Mouse (Mus musculus): ENCODE measurements around the gene Urm1. TPM values are rescaled to one million over a fixed set of nuclear protein-coding genes. Genes with fewer than 3 reads are reported as not detected.

Gene Urm1
- polyA plus RNA-seq, 1 experiment from 2014 or later: 18.4 TPM

GRCm38 (mm10) chr2:29856451-29857260 is 36.8 kb downstream of the Urm1 start:
- no peak overlapping the region for H3K4me3 ChIP-seq
- H3K9me3 ChIP-seq: no peaks in the 10 kb centered on the region
- H3K4me1 ChIP-seq: peaks cover 7% of the 10 kb centered on the region; the same call in 1 of the 2 replicates
- H3K27me3 ChIP-seq (ENCODE audit: insufficient read depth, poor library complexity, severe bottlenecking): peaks cover 45% of the 10 kb centered on the region
- DNase-seq (ENCODE audit: low spot score): no peak
- WGBS: 40% methylated on average over 19 of the region's 19 CpGs
- no peak overlapping the region for H3K27ac ChIP-seq
- no peaks in the 10 kb centered on the region for H3K36me3 ChIP-seq

GRCm38 (mm10) chr2:29857341-29857740 is 37.5 kb downstream of the Urm1 start:
- no peak for DNase-seq (ENCODE audit: low spot score)
- no peaks in the 10 kb centered on the region for H3K36me3 ChIP-seq
- H3K27ac ChIP-seq: no peak overlapping the region
- 58% methylated on average over 2 of the region's 2 CpGs for WGBS
- peaks cover 45% of the 10 kb centered on the region for H3K27me3 ChIP-seq (ENCODE audit: insufficient read depth, poor library complexity, severe bottlenecking)
- H3K4me1 ChIP-seq: peaks cover 7% of the 10 kb centered on the region; the same call in 1 of the 2 replicates
- H3K9me3 ChIP-seq: no peaks in the 10 kb centered on the region
- no peak overlapping the region for H3K4me3 ChIP-seq

- peaks cover 44% of the 10 kb centered on the region for H3K27me3 ChIP-seq (ENCODE audit: insufficient read depth, poor library complexity, severe bottlenecking)
- no peak overlapping the region for H3K27ac ChIP-seq
Observed at GRCm38 (mm10) chr2:29857967-29858366, 38.1 kb downstream of the Urm1 start.

GRCm38 (mm10) chr2:29858748-29859473 is 39.0 kb downstream of the Urm1 start:
- WGBS: 15% methylated on average over 5 of the region's 5 CpGs
- no peak for DNase-seq (ENCODE audit: low spot score)
- no peak overlapping the region for H3K27ac ChIP-seq
- H3K4me3 ChIP-seq: no peak overlapping the region
- peaks cover 7% of the 10 kb centered on the region; the same call in 1 of the 2 replicates for H3K4me1 ChIP-seq
- H3K36me3 ChIP-seq: no peaks in the 10 kb centered on the region
- peaks cover 35% of the 10 kb centered on the region for H3K27me3 ChIP-seq (ENCODE audit: insufficient read depth, poor library complexity, severe bottlenecking)
- H3K9me3 ChIP-seq: no peaks in the 10 kb centered on the region

More at GRCm38 (mm10) chr2:29857967-29858366, 38.1 kb downstream of the Urm1 start:
- WGBS: 75% methylated on average over 5 of the region's 5 CpGs
- Histone ChIP-seq H3K9me3 (no peaks in the 10 kb centered on the region), H3K4me3 (no peak overlapping the region), H3K4me1 (peaks cover 7% of the 10 kb centered on the region; the same call in 1 of the 2 replicates), H3K36me3 (no peaks in the 10 kb centered on the region)
- DNase-seq (ENCODE audit: low spot score): no peak

GRCm38 (mm10) chr2:29865125-29865524 is 45.2 kb downstream of the Urm1 start:
- Histone ChIP-seq H3K4me1 (peaks cover 14% of the 10 kb centered on the region), H3K9me3 (no peaks in the 10 kb centered on the region), H3K4me3 (no peak overlapping the region), H3K36me3 (no peaks in the 10 kb centered on the region), H3K27me3 (ENCODE audit: insufficient read depth, poor library complexity, severe bottlenecking) (0 out of 2 replicates have a peak, but pooled peaks cover 7% of the 10 kb centered on the region), H3K27ac (no peak overlapping the region)
- WGBS: 72% methylated on average over 4 of the region's 4 CpGs
- DNase-seq (ENCODE audit: low spot score): no peak

- Histone ChIP-seq H3K36me3 (peaks cover 16% of the 10 kb centered on the region), H3K9me3 (no peaks in the 10 kb centered on the region)
- WGBS: under 1% methylated on average over 44 of the region's 44 CpGs
Observed at GRCm38 (mm10) chr2:29868949-29869645, 49.2 kb downstream of the Urm1 start, which contains the start of gene Cercam. Gene Cercam (plus strand): TSS chr2:29869164.

GRCm38 (mm10) chr2:29869646-29870451 is 50.0 kb downstream of the Urm1 start:
- Histone ChIP-seq H3K4me1 (peaks cover 29% of the 10 kb centered on the region), H3K36me3 (peaks cover 16% of the 10 kb centered on the region), H3K9me3 (no peaks in the 10 kb centered on the region), H3K27ac (peak overlapping the region; percentile 90), H3K27me3 (ENCODE audit: insufficient read depth, poor library complexity, severe bottlenecking) (peaks cover 17% of the 10 kb centered on the region), H3K4me3 (peak overlapping the region; percentile 71)
- 3% methylated on average over 17 of the region's 17 CpGs for WGBS
- DNase-seq (ENCODE audit: low spot score): peak; percentile 92

More at GRCm38 (mm10) chr2:29868949-29869645, 49.2 kb downstream of the Urm1 start, which contains the start of gene Cercam:
- Histone ChIP-seq H3K4me1 (peaks cover 29% of the 10 kb centered on the region), H3K27ac (peak within 1 kb of the TSS; percentile 90), H3K27me3 (ENCODE audit: insufficient read depth, poor library complexity, severe bottlenecking) (peaks cover 17% of the 10 kb centered on the region), H3K4me3 (peak within 1 kb of the TSS; percentile 71)
- DNase-seq (ENCODE audit: low spot score): peak; percentile 97

GRCm38 (mm10) chr2:29872581-29873295 is 52.9 kb downstream of the Urm1 start:
- Histone ChIP-seq H3K36me3 (peaks cover 28% of the 10 kb centered on the region), H3K27me3 (ENCODE audit: insufficient read depth, poor library complexity, severe bottlenecking) (peaks cover 11% of the 10 kb centered on the region), H3K9me3 (no peaks in the 10 kb centered on the region), H3K4me3 (no peak overlapping the region), H3K4me1 (peaks cover 29% of the 10 kb centered on the region), H3K27ac (no peak overlapping the region)
- DNase-seq (ENCODE audit: low spot score): no peak
- 90% methylated on average over 10 of the region's 10 CpGs for WGBS

- Histone ChIP-seq H3K4me1 (peaks cover 28% of the 10 kb centered on the region), H3K36me3 (peaks cover 34% of the 10 kb centered on the region), H3K4me3 (no peak overlapping the region), H3K27me3 (ENCODE audit: insufficient read depth, poor library complexity, severe bottlenecking) (peaks cover 15% of the 10 kb centered on the region), H3K27ac (no peak overlapping the region), H3K9me3 (no peaks in the 10 kb centered on the region)
- 79% methylated on average over 4 of the region's 4 CpGs for WGBS
- no peak for DNase-seq (ENCODE audit: low spot score)
Observed at GRCm38 (mm10) chr2:29873801-29874200, 53.9 kb downstream of the Urm1 start.

- H3K9me3 ChIP-seq: no peaks in the 10 kb centered on the region
Observed at GRCm38 (mm10) chr2:29878061-29878460, 58.2 kb downstream of the Urm1 start.

GRCm38 (mm10) chr2:29879191-29879590 is 59.3 kb downstream of the Urm1 start:
- no peak overlapping the region for H3K4me3 ChIP-seq

More at GRCm38 (mm10) chr2:29878061-29878460, 58.2 kb downstream of the Urm1 start:
- WGBS: 87% methylated on average over 4 of the region's 4 CpGs
- no peak overlapping the region for H3K27ac ChIP-seq
- H3K27me3 ChIP-seq (ENCODE audit: insufficient read depth, poor library complexity, severe bottlenecking): peaks cover 5% of the 10 kb centered on the region
- peaks cover 19% of the 10 kb centered on the region for H3K4me1 ChIP-seq
- DNase-seq (ENCODE audit: low spot score): no peak
- peaks cover 40% of the 10 kb centered on the region for H3K36me3 ChIP-seq
- H3K4me3 ChIP-seq: no peak overlapping the region

More at GRCm38 (mm10) chr2:29879191-29879590, 59.3 kb downstream of the Urm1 start:
- 58% methylated on average over 8 of the region's 8 CpGs for WGBS
- peaks cover 5% of the 10 kb centered on the region for H3K27me3 ChIP-seq (ENCODE audit: insufficient read depth, poor library complexity, severe bottlenecking)
- H3K27ac ChIP-seq: 0 out of 2 replicates have a peak overlapping the region, but pooled peaks have one; percentile 6
- peaks cover 15% of the 10 kb centered on the region; the same call in 1 of the 2 replicates for H3K4me1 ChIP-seq
- H3K9me3 ChIP-seq: no peaks in the 10 kb centered on the region
- H3K36me3 ChIP-seq: peaks cover 33% of the 10 kb centered on the region
- DNase-seq (ENCODE audit: low spot score): no peak
